Mouse (Mus musculus) CH12.LX (cell line): ENCODE results near the gene Mt4.

Source experiments
- CTCF ChIP-seq, 2 experiments: IDR thresholded peaks in 1 of 2; conservative IDR thresholded peaks in 1 of 2; 2 replicates each; pipeline ENCODE4 v1.5.1; 2011 to 2012; ENCODE audit warnings: low read depth in 2 of 2, low read length in 2 of 2, improper control_type of control experiment in 1 of 2, inconsistent platforms in 1 of 2, mild to moderate bottlenecking in 1 of 2, moderate library complexity in 1 of 2
- ETS1 ChIP-seq: conservative IDR thresholded peaks from 2 replicates; pipeline ENCODE4 v1.6.1; 2012; ENCODE audit warnings: low read depth, mild to moderate bottlenecking, inconsistent platforms, low read length, improper control_type of control experiment, moderate library complexity
- HCFC1 ChIP-seq: IDR thresholded peaks from 2 replicates; pipeline ENCODE4 v1.6.1; 2012; ENCODE audit warnings: low read depth, mild to moderate bottlenecking, inconsistent platforms, low read length, improper control_type of control experiment
- MEF2A ChIP-seq: IDR thresholded peaks from 2 replicates; pipeline ENCODE4 v1.6.1; 2014; ENCODE audit warnings: low read depth, mild to moderate bottlenecking, inconsistent platforms, low read length, improper control_type of control experiment, borderline replicate concordance
- NRF1 ChIP-seq: IDR thresholded peaks from 2 replicates; pipeline ENCODE4 v1.6.1; 2014; ENCODE audit warnings: low read depth, mild to moderate bottlenecking, inconsistent platforms, low read length, improper control_type of control experiment, moderate library complexity
- POLR2A ChIP-seq: IDR thresholded peaks from 2 replicates; pipeline ENCODE4 v1.6.1; 2011; ENCODE audit warnings: low read depth, mild to moderate bottlenecking, improper control_type of control experiment, low read length
- RCOR1 ChIP-seq: conservative IDR thresholded peaks from 2 replicates; pipeline ENCODE4 v1.6.1; 2012; ENCODE audit warnings: low read depth, mild to moderate bottlenecking, inconsistent platforms, low read length, improper control_type of control experiment

DNA sequence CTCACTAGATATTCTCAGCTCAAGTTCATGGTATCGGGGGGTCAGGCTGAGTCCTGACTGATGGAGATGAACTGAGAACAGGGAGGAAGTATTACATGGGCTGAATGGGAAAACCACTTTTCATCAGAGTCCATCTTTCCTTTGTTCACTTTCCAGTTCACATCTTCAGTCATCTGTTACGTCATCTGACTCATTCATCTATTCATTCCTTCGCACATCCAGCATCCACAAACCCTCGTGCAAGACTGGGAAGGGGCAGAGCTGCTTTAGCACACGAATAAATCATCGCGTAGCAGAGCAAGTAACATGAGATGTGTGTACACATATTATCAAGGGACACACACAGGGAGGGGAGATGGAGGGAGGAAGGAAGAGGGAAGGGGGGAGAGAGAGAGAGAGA, 805 bp upstream of the Mt4 start:
- TF ChIP-seq NRF1 (no peak), POLR2A (no peak), CTCF (conservative IDR thresholded peaks at IDR 0.05 in 1 of 2, IDR thresholded peaks at IDR 0.05 in 1 of 2; ENCODE audit: low read depth in 2 of 2, low read length in 2 of 2) (no peak), ETS1 (no peak), MEF2A (no peak), HCFC1 (no peak), RCOR1 (no peak)
